Mouse (Mus musculus): Measurements from ENCODE around the gene Lig3. TPM values are rescaled to one million over a fixed set of nuclear protein-coding genes. Genes with fewer than 3 reads are reported as not detected.

The Lig3 gene
- 10 to 100 TPM; 25.6 to 27.1 TPM for total RNA-seq (2021)
- long read RNA-seq, experiment 1, full-length matches to known transcripts: 3 of 10 reads
- long read RNA-seq, experiment 1, partial matches to known transcripts: 2 of 10 reads
- long read RNA-seq, experiment 1, other reads (novel, unspliced or antisense): 5 of 10 reads
- long read RNA-seq, experiment 2, full-length matches to known transcripts: 1 of 3 reads
- long read RNA-seq, experiment 2, partial matches to known transcripts: 2 of 3 reads
- long read RNA-seq, experiment 2, other reads (novel, unspliced or antisense): 0 of 3 reads

GRCm38 (mm10) chr11:82780983-82781903 is at the start of gene Lig3:
Gene Lig3 (plus strand): TSS chr11:82781108.
- peak; percentile 95 to 97 for DNase-seq

DNA sequence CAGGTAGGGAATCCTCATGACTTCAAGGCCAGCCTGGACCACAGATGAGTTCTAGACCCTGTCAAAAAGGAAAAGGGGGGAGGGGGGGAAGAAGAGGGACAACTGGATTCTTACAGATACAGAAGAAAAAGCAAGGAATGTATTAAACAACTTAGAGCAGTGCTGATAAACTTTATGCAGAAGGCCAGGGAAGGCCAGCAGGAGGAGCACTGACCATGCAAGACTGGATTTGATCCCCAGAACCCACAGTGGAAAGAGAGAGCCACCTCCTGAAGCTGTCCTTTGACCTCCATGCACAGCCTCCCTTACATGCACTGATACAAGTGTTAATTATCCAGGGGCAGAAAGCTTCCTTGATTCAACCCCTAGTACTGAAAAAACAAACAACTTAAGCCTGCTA is 46.7 kb upstream of the Lig3 start:
- no peak for DNase-seq

GRCm38 (mm10) chr11:82739006-82739405 is 41.9 kb upstream of the Lig3 start:
- DNase-seq: no peak

GRCm38 (mm10) chr11:82746138-82746537 is 34.8 kb upstream of the Lig3 start:
- DNase-seq: peak; percentile 38 to 49

- peak in 1 of 2 experiments; percentile 3 for DNase-seq
These were observed 34.0 kb upstream of the Lig3 start for GRCm38 (mm10) chr11:82746857-82747366.

DNA sequence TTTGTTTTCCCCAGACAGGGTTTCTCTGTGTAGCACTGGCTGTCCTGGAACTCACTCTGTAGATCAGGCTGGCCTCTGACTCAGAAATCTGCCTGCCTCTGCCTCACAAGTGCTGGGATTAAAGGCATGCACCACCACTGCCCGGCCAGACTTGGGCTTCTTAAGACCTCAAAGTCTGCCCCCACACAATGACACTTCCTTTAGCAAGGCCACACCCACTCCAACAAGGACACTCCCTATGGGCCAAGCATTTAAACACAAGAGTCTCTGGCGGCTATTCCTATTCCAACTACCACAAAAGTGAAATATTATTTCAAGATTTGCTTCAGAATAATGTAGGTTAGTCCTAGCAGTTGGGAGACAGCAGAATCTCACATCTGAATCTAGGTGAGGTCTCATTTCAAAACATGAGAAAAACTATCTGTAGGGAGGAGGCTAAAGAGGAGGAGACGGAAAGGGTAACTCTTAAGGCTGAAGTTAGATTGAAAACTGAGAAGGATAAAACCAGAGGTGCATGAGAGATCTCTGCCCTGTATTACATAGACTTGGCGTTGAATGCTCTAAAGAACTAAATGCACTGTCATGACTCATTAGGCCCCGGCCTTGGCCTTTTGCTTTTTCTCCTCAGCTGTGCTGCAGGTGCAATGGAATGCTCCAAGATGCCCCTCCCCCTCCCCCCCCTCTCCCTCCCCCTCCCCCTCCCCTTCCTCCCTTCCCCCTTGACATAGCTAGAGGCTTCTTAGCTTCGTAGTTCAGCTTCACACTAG is 28.4 kb upstream of the Lig3 start:
- DNase-seq: peak; percentile 67 to 70

DNA sequence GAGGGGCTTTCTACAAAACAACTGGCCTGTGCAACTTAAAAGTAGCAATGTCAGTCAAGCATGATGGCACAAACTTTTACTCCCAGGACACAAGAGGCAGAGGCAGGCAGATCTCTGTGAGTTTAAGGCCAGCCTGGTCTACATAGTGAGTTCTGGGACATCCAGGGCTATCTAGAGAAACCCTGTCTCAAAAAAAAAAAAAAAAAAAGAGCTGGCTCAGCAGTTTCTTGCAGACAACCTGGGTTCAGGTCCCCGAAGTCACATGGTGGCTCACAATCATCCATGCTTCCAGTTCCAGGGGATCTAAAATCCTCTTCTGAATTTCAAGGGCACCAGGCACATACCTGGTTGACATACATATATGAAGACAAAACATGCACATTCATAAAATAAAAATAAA is 25.0 kb upstream of the Lig3 start:
- no peak for DNase-seq

DNA sequence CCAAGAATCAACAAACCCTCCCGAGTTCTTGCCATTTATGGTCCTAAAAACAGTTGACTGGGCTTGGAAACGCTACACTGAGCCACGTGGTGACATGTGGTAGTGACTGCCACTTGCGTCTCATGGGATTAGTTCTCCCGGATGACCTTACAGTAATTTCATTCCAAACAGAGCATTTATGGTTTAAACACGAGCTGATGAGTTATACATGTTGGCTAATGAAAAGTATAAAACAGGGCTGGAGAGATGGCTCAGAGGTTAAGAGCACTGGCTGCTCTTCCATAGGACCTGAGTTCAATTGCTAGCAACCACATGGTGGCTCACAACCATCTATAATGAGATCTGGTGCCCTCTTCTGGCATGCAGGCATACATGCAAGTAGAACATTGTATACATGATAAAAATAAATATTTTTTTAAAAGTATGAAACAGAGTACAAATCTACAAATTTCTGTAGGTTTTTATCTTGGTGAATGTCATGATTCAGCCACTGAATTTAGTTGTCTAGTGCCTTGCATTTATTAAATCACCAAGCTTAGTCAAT is 18.6 kb upstream of the Lig3 start:
- no peak for DNase-seq

DNA sequence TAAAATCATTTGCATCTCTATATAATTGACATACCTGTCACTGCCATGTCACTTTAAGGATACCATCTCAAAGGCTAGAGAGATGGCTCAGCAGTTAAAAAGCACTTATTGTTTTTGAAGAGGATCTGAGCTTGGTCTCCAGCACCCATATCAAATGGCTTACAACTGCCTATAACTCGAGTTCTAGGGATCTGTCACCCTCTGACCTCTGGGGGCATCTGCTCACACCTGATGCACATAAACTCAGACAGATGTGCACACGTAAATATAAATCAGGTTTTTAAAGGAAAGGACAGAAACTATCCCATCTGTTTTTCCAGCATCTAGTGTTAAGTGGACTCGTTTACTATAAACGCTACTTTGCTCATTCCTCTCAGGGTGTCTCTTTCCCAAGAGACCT is 17.6 kb upstream of the Lig3 start:
- DNase-seq: no peak

GRCm38 (mm10) chr11:82763742-82764437 is 17.0 kb upstream of the Lig3 start, which contains the start of the genes Cct6b and Zfp830:
Gene Cct6b (minus strand): TSS chr11:82764321.
Gene Zfp830 (plus strand): TSS chr11:82764345.
- peak; percentile 96 for DNase-seq

- DNase-seq: no peak
These were observed 16.4 kb upstream of the Lig3 start for GRCm38 (mm10) chr11:82764438-82764924.

- DNase-seq: no peak
These were observed 774 bp upstream of the Lig3 start for GRCm38 (mm10) chr11:82780134-82780533.

DNA sequence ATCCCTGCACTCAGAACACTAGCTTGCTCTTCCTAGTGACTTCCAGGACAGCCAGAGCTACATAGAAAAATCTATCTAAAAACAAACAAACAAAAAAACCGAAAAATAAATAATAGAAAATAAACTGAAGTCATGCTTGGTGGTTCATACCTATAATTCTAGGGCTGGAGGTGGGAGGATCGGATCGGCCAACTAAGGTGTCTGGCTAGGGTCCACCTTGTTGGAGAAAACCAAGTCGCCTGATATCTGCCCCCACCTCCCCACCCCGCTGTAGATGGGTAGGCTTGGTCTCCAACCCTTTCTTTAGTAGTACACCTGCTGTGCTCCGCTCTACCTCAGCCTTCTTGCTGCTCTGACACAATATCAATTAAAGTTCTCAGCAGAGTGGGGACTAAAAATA is 1.3 kb downstream of the Lig3 start:
- DNase-seq: no peak

DNA sequence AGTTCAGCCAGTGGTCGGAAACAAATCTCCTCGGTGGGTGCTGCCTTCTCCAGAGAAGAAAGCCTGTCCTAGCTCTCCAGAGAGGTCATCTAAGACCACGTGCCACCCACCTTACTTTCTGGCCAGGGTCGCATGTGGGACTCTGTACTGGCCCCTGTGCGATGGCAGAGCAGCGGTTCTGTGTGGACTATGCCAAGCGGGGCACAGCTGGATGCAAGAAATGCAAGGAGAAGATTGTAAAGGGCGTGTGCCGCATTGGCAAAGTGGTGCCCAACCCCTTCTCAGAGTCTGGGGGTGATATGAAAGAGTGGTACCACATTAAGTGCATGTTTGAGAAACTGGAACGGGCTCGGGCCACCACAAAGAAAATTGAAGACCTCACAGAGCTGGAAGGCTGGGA is 2.5 kb downstream of the Lig3 start:
- no peak for DNase-seq

DNA sequence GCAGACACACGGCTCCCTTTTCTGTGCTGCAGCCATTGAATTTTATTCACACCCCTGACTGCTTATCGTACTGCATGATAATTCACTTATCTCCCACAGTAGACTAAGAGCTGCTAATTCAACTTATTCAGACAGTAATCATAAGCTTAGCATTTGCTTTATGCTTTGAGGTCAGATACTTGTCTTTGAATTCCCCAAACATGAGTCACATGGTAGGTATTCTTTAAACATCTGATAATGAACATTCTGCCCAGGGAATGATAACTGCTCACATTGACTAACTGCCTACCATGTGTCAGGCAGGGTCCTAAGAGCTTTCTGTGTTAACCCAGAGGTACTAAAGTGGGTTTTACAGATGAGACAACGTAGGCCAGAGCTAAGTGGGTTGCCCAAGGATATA is 25.7 kb downstream of the Lig3 start:
- no peak for DNase-seq

DNA sequence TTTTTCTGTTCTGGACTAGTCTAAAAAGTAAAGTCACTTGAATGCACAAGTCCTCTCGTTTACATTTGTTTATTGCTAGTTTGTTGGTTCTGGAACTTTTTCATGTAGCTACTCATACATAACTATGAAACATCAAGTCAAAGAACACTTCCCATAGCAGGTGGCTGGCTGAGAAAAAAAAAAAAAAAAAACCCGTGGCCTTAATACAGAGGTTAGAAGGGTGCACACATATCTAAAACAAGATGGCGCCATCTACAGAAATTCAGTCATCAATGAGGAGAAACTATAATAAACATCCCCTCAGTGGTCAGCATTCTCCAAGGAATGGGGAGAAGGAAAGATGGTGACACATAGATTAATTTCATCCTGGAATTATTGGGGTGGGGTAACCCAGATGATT is 26.5 kb downstream of the Lig3 start:
- no peak for DNase-seq

DNA sequence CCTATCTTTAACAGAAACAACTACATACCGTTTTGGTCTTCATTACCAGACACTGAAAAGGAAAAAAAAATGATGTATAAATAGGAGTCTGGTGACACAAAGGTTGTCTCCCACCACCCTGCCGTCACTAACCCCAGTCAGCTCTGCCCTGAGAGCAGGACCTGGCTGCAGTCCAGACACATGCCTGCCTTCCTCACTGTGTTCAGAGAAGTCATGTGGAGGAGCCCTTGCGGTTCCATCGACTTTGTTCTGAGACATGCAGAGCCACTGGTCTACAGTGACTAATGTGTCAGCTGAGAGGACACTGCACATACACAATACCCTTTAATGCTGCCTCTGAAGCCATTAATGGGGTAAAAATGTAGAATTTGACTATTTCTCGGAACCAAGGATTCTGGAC is 27.6 kb downstream of the Lig3 start:
- DNase-seq: peak in 1 of 2 experiments; percentile 11

GRCm38 (mm10) chr11:82819350-82819749 is 38.4 kb downstream of the Lig3 start:
- DNase-seq: peak; percentile 39 to 48

- no peak for DNase-seq
These were observed 40.0 kb downstream of the Lig3 start for GRCm38 (mm10) chr11:82820788-82821456.

- no peak for DNase-seq
These were observed 45.9 kb downstream of the Lig3 start for GRCm38 (mm10) chr11:82826818-82827217.
